In genomic region chr11:75733227-75733940, GRCm38 (mm10) we compare ENCODE assay signal across 8 mouse cellular contexts. TPM values are rescaled to one million over a fixed set of nuclear protein-coding genes. Genes with fewer than 3 reads are reported as not detected.
DNase-seq lines count a peak whose midpoint lies in the region; ATAC-seq and TF ChIP-seq lines count a peak whose summit lies in the region.

No protein-coding gene starts in this region.

- peak overlapping the region; percentile 74 for H3K27ac ChIP-seq in ES-Bruce4 (ENCODE audit: insufficient read depth, low read length)
- peak overlapping the region; percentile 96 for H3K27ac ChIP-seq in forebrain, embryonic 11.5 days (ENCODE audit: low read depth, low read length)
- peak overlapping the region; percentile 98 for H3K27ac ChIP-seq in heart, embryonic 15.5 days

- H3K9me3 ChIP-seq in ES-Bruce4 (replicated peaks; ENCODE audit: control insufficient read depth, insufficient read depth, low read length, poor library complexity, severe bottlenecking), result no peaks in the 10 kb centered on the region
- H3K9me3 ChIP-seq in forebrain, embryonic 11.5 days (ENCODE audit: control insufficient read depth, low read length), result no peaks in the 10 kb centered on the region
- no peaks in the 10 kb centered on the region for H3K9me3 ChIP-seq in heart, embryonic 15.5 days (replicated peaks)

- no peak for TF ChIP-seq CTCF in ES-Bruce4 (IDR thresholded peaks at IDR 0.05; ENCODE audit: low read depth, low read length)

- H3K9ac ChIP-seq in ES-Bruce4 (ENCODE audit: low read depth, poor library complexity, severe bottlenecking), result peak overlapping the region; percentile 100
- H3K9ac ChIP-seq in forebrain, embryonic 11.5 days (ENCODE audit: low read length), result peak overlapping the region; percentile 100
- peak overlapping the region; percentile 100 for H3K9ac ChIP-seq in heart, embryonic 15.5 days

- ATAC-seq in forebrain, embryonic 11.5 days (replicated peaks; ENCODE audit: low FRiP score), result peak; percentile 63
- peak; percentile 56 for ATAC-seq in heart, embryonic 15.5 days (replicated peaks; ENCODE audit: insufficient number of reproducible peaks, insufficient read depth, low FRiP score, low read depth)

- H3K4me2 ChIP-seq in forebrain, embryonic 11.5 days (ENCODE audit: low read depth, low read length, severe bottlenecking), result peak overlapping the region; percentile 91
- peak overlapping the region; percentile 65 for H3K4me2 ChIP-seq in heart, embryonic 15.5 days

- peaks cover 4% of the 10 kb centered on the region for H3K4me1 ChIP-seq in ES-Bruce4 (ENCODE audit: control insufficient read depth, insufficient read depth, low read length)
- H3K4me1 ChIP-seq in forebrain, embryonic 11.5 days (replicated peaks; ENCODE audit: control insufficient read depth, insufficient read depth, low read length), result peaks cover 10% of the 10 kb centered on the region; the same call in 1 of the 2 replicates
- peaks cover 40% of the 10 kb centered on the region for H3K4me1 ChIP-seq in heart, embryonic 15.5 days (replicated peaks)

- no peaks in the 10 kb centered on the region for H3K27me3 ChIP-seq in ES-Bruce4 (ENCODE audit: control insufficient read depth, insufficient read depth, low read length, poor library complexity, severe bottlenecking)
- H3K27me3 ChIP-seq in forebrain, embryonic 11.5 days (ENCODE audit: control insufficient read depth, insufficient read depth, low read length), result no peaks in the 10 kb centered on the region
- no peaks in the 10 kb centered on the region for H3K27me3 ChIP-seq in heart, embryonic 15.5 days

- no peak for TF ChIP-seq POLR2A in ES-Bruce4 (IDR thresholded peaks at IDR 0.05; ENCODE audit: insufficient read depth, low read length)

- DNase-seq in adrenal gland, postnatal 36 days, result peak; percentile 74 to 84
- DNase-seq in forebrain, embryonic 11.5 days (ENCODE audit: low spot score), result peak; percentile 88
- peak; percentile 84 to 86 for DNase-seq in layer of hippocampus, postnatal 10 days (ENCODE audit: low spot score in 2 of 2)
- peak; percentile 76 for DNase-seq in lung, postnatal 10 days
- DNase-seq in right cerebral cortex, adult 18-20 months, result peak; percentile 77
- peak; percentile 26 for DNase-seq in urinary bladder, postnatal 10 days (ENCODE audit: low spot score)

- H3K36me3 ChIP-seq in ES-Bruce4 (ENCODE audit: control insufficient read depth, insufficient read depth, low read length, poor library complexity, severe bottlenecking), result peaks cover 25% of the 10 kb centered on the region
- no peaks in the 10 kb centered on the region for H3K36me3 ChIP-seq in forebrain, embryonic 11.5 days (ENCODE audit: control insufficient read depth, insufficient read depth, low read length)
- H3K36me3 ChIP-seq in heart, embryonic 15.5 days, result 0 out of 2 replicates have a peak, but pooled peaks cover 1% of the 10 kb centered on the region

- H3K4me3 ChIP-seq in ES-Bruce4 (ENCODE audit: low read depth, low read length), result peak overlapping the region; percentile 68
- peak overlapping the region; percentile 95 for H3K4me3 ChIP-seq in forebrain, embryonic 11.5 days (ENCODE audit: low read depth, low read length)
- peak overlapping the region; percentile 81 for H3K4me3 ChIP-seq in heart, embryonic 15.5 days

- WGBS in forebrain, embryonic 11.5 days, result 1% methylated on average over 50 of the region's 52 CpGs
- 0% methylated on average over 50 of the region's 52 CpGs for WGBS in heart, embryonic 15.5 days

- no peak for TF ChIP-seq EP300 in ES-Bruce4 (IDR thresholded peaks at IDR 0.05; ENCODE audit: insufficient read depth, low read depth, low read length)

RNA-seq across cellular contexts. Expression of gene Ywhae, which starts 0.7 kb away (rescaled TPM):
- 1,329 and 1,367 TPM in 2 replicates for polyA plus RNA-seq in ES-Bruce4 (2011; ENCODE audit: insufficient read depth, insufficient read length, low read depth, missing spikeins)
- total RNA-seq in adrenal gland, postnatal 36 days (2021), result 100 to 1,000 TPM; 594 to 617 TPM
- polyA plus RNA-seq in forebrain, embryonic 11.5 days (2014; fragmentation: Nextera tagmentation; extraction: Ambion mirVana), result 1,460 and 1,571 TPM in 2 replicates
- 611 and 667 TPM in 2 replicates for polyA plus RNA-seq in heart, embryonic 15.5 days (2015; fragmentation: Nextera tagmentation; extraction: Ambion mirVana)
- 1,000 to 10,000 TPM; 1,501 to 1,604 TPM for total RNA-seq in layer of hippocampus, postnatal 10 days (2021)

RNA-seq across cellular contexts. Expression of gene Crk, which starts 54.3 kb away (rescaled TPM):
- 86.0 and 91.5 TPM in 2 replicates for polyA plus RNA-seq in ES-Bruce4 (2011; ENCODE audit: insufficient read depth, insufficient read length, low read depth, missing spikeins)
- total RNA-seq in adrenal gland, postnatal 36 days (2021), result 100 to 1,000 TPM; 119 TPM
- polyA plus RNA-seq in forebrain, embryonic 11.5 days (2014; fragmentation: Nextera tagmentation; extraction: Ambion mirVana), result 140 and 143 TPM in 2 replicates
- 82.3 and 95.8 TPM in 2 replicates for polyA plus RNA-seq in heart, embryonic 15.5 days (2015; fragmentation: Nextera tagmentation; extraction: Ambion mirVana)
- 100 to 1,000 TPM; 127 to 129 TPM for total RNA-seq in layer of hippocampus, postnatal 10 days (2021)

Comparison
In these comparisons a context has a peak if more than half of its experiments do, and no peak if none do; other contexts are left out.
1. Peak in every context shown above with its lines: DNase-seq, ATAC-seq, H3K4me3 ChIP-seq and H3K27ac ChIP-seq.
2. DNase-seq: peak in every context shown above with its lines; median percentile 88 in forebrain, embryonic 11.5 days; 85 in layer of hippocampus, postnatal 10 days; 79 in adrenal gland, postnatal 36 days; 77 in right cerebral cortex, adult 18-20 months; 76 in lung, postnatal 10 days; 26 in urinary bladder, postnatal 10 days.